Mouse (Mus musculus) left cerebral cortex, postnatal 25 days (tissue): ENCODE data around the gene Nmb. TPM values are rescaled to one million over a fixed set of nuclear protein-coding genes. Genes with fewer than 3 reads are reported as not detected.
A peak's percentile ranks its signal among the peaks of the same experiment; 100 is the strongest.
"Not testable (repeated sequence)": the region's sequence is repeated elsewhere in the genome, so short reads cannot be mapped to it uniquely, and the experiment has no call there.

ENCODE experiments used
- DNase-seq, 2 experiments: peaks; one replicate each; pipeline ENCODE4 v3.0.0; 2022; ENCODE audit warnings: low spot score in 2 of 2, mixed read lengths in 1 of 2
- intact Hi-C: fragments of 180-260 bp; cut with DNase I; formaldehyde crosslinking; loops from one replicate; pipeline ENCODE4 v1.15.1; 2025
- total RNA-seq, 2 experiments: library from RNA; stranded (reverse); gene quantifications; 2 replicates each; pipeline ENCODE4 v1.2.3; 2021

The Nmb gene
- 1 to 10 TPM; 5.8 to 6.8 TPM for total RNA-seq

GRCm38 (mm10) chr7:80904921-80905515 lies at the start of gene Nmb:
TSS of gene Nmb (minus strand) at chr7:80905076.
- peak; percentile 62 to 65 for DNase-seq
- intact Hi-C loops: no loop called here

GRCm38 (mm10) chr7:80954251-80954650 lies 49.4 kb upstream of the Nmb start:
- no peak for DNase-seq
- intact Hi-C loops: no loop called here

- intact Hi-C loops: no loop called here
- DNase-seq: no peak
Observed at GRCm38 (mm10) chr7:80952140-80952539, 47.3 kb upstream of the Nmb start.

- intact Hi-C loops: no loop called here
Observed at GRCm38 (mm10) chr7:80951461-80951860, 46.6 kb upstream of the Nmb start.

GRCm38 (mm10) chr7:80947445-80948350 lies 42.8 kb upstream of the Nmb start, which contains the start of gene Sec11a:
TSS of gene Sec11a (minus strand) at chr7:80947780.
- intact Hi-C loops: loop anchor here (5.0 kb wide), 1 partner anchor 45 kb away; the partner anchor contains the start of gene Zfp592
- peak; percentile 98 for DNase-seq

More at GRCm38 (mm10) chr7:80951461-80951860, 46.6 kb upstream of the Nmb start:
- DNase-seq: no peak

- no peak for DNase-seq
- intact Hi-C loops: no loop called here
Observed at GRCm38 (mm10) chr7:80939808-80940207, 34.9 kb upstream of the Nmb start.

GRCm38 (mm10) chr7:80937304-80937666 lies 32.4 kb upstream of the Nmb start:
- DNase-seq, intact Hi-C loops: not testable (repeated sequence)

GRCm38 (mm10) chr7:80936617-80937303 lies 31.9 kb upstream of the Nmb start:
- DNase-seq, intact Hi-C loops: not testable (repeated sequence)

GRCm38 (mm10) chr7:80935834-80936233 lies 31.0 kb upstream of the Nmb start:
- no peak for DNase-seq
- intact Hi-C loops: no loop called here

- no peak for DNase-seq
- intact Hi-C loops: no loop called here
Observed at GRCm38 (mm10) chr7:80932777-80933176, 27.9 kb upstream of the Nmb start.

- intact Hi-C loops: no loop called here
- peak in 1 of 2 experiments; percentile 59 for DNase-seq
Observed at GRCm38 (mm10) chr7:80931618-80932207, 26.8 kb upstream of the Nmb start.

GRCm38 (mm10) chr7:80923165-80923564 lies 18.3 kb upstream of the Nmb start:
- no peak for DNase-seq
- intact Hi-C loops: no loop called here

- no peak for DNase-seq
- intact Hi-C loops: no loop called here
Observed at GRCm38 (mm10) chr7:80919647-80920008, 14.8 kb upstream of the Nmb start.

GRCm38 (mm10) chr7:80918982-80919646 lies 14.2 kb upstream of the Nmb start:
- DNase-seq: no peak
- intact Hi-C loops: no loop called here

- intact Hi-C loops: no loop called here
- DNase-seq: no peak
Observed at GRCm38 (mm10) chr7:80917916-80918465, 13.1 kb upstream of the Nmb start.

- DNase-seq: no peak
- intact Hi-C loops: no loop called here
Observed at GRCm38 (mm10) chr7:80912496-80912895, 7.6 kb upstream of the Nmb start.

- DNase-seq: no peak
- intact Hi-C loops: no loop called here
Observed at GRCm38 (mm10) chr7:80911053-80911452, 6.2 kb upstream of the Nmb start.

- intact Hi-C loops: no loop called here
Observed at GRCm38 (mm10) chr7:80903625-80904422, 1.1 kb downstream of the Nmb start.

More at GRCm38 (mm10) chr7:80903625-80904422, 1.1 kb downstream of the Nmb start:
- no peak for DNase-seq
